Mouse (Mus musculus) G1E (cell line): ENCODE data around the gene Ces4a. TPM values are rescaled to one million over a fixed set of nuclear protein-coding genes. Genes with fewer than 3 reads are reported as not detected.
"Not testable (repeated sequence)": the region's sequence is repeated elsewhere in the genome, so short reads cannot be mapped to it uniquely, and the experiment has no call there.

Source experiments
- ATAC-seq: 2 replicates; pipeline ENCODE4 v1.8.0; 2016; ENCODE audit warnings: mild to moderate bottlenecking; ENCODE audit not compliant: insufficient number of reproducible peaks, poor library complexity, low FRiP score, severe bottlenecking; ENCODE audit errors: extremely low read depth
- DNase-seq: peaks from one replicate; pipeline ENCODE4 v3.0.0; 2012; ENCODE audit warnings: low spot score
- H3K27me3 ChIP-seq: 2 replicates; pipeline ENCODE4 v1.6.1; 2012; ENCODE audit warnings: mild to moderate bottlenecking, low read length, inconsistent platforms; ENCODE audit not compliant: insufficient read depth
- H3K36me3 ChIP-seq: replicated peaks from 2 replicates; pipeline ENCODE3; 2012; ENCODE audit warnings: mild to moderate bottlenecking, inconsistent platforms
- H3K4me1 ChIP-seq: 2 replicates; pipeline ENCODE4 v1.6.1; 2012; ENCODE audit warnings: low read depth, low read length, inconsistent platforms, mixed read lengths; ENCODE audit not compliant: insufficient read depth
- H3K4me3 ChIP-seq: 2 replicates; pipeline ENCODE4 v1.5.1; 2012; ENCODE audit warnings: low read depth, mild to moderate bottlenecking, inconsistent platforms, low read length, moderate library complexity, mixed read lengths
- H3K9me3 ChIP-seq: replicated peaks from 2 replicates; pipeline ENCODE4 v1.6.1; 2012; ENCODE audit warnings: inconsistent platforms
- CTCF ChIP-seq: IDR thresholded peaks from 2 replicates; pipeline ENCODE4 v1.5.1; 2012; ENCODE audit warnings: low read depth, low read length, inconsistent platforms, mixed read lengths
- GATA1 ChIP-seq: IDR thresholded peaks from 2 replicates; pipeline ENCODE4 v1.6.1; 2012; ENCODE audit warnings: borderline replicate concordance, low read length, inconsistent platforms, mixed read lengths
- GATA2 ChIP-seq: IDR thresholded peaks from 2 replicates; pipeline ENCODE4 v1.6.1; 2012; ENCODE audit warnings: low read depth, low read length, inconsistent platforms, borderline replicate concordance
- POLR2AphosphoS5 ChIP-seq: IDR thresholded peaks from 2 replicates; pipeline ENCODE4 v1.6.1; 2012; ENCODE audit warnings: low read depth, low read length, inconsistent platforms; ENCODE audit not compliant: insufficient replicate concordance
- TAL1 ChIP-seq: conservative IDR thresholded peaks from 2 replicates; pipeline ENCODE4 v1.6.1; 2012; ENCODE audit warnings: low read depth, low read length, inconsistent platforms, mixed read lengths
- polyA plus RNA-seq: library from polyadenylated mRNA; stranded (reverse); fragments of >175 nt; gene quantifications from 2 replicates; pipeline ENCODE4 v1.2.3, GENCODE M21; 2012
- total RNA-seq, 2 experiments: library from RNA; stranded (forward) in 1 of 2; stranded (reverse) in 1 of 2; fragments of 200-1000 nt in 1 of 2; fragments of >200 nt in 1 of 2; fragmentation: Nextera tagmentation in 1 of 2; gene quantifications; 2 replicates each; pipeline ENCODE4 v1.2.3; 2014 to 2017

Ces4a gene
- total and polyA plus RNA-seq, 3 experiments: not detected

DNA sequence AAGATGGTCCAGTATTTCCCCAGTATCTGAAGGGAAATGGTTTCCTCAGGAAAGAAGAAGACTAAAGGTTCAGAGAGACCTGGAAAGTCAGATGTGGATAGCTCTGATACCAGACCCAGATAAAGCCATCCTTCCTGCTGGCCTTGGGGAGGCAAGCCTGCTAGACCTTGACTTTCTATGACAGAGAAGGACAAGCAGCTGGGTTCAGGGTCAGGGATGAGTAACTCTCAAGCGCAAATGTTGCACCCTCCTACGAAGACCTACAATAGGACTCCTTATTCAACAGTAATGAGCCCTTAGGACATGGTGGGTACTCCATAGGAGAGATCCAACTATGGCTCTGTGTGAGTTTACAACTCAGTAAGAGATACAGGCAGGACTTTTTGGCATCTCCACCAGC, 33.6 kb downstream of the Ces4a start:
- DNase-seq (no peak), ATAC-seq (no peak)
- Histone ChIP-seq H3K36me3 (no peaks in the 10 kb centered on the region), H3K4me1 (peaks cover 16% of the 10 kb centered on the region), H3K9me3 (no peaks in the 10 kb centered on the region), H3K4me3 (no peak overlapping the region), H3K27me3 (peaks cover 31% of the 10 kb centered on the region)
- no peak for TF ChIP-seq CTCF
- no peak for TF ChIP-seq TAL1
- no peak for TF ChIP-seq GATA2
- TF ChIP-seq GATA1: no peak

- Histone ChIP-seq H3K36me3 (no peaks in the 10 kb centered on the region), H3K4me3 (no peak overlapping the region), H3K27me3 (peaks cover 28% of the 10 kb centered on the region), H3K4me1 (peaks cover 19% of the 10 kb centered on the region), H3K9me3 (no peaks in the 10 kb centered on the region)
- DNase-seq (no peak), ATAC-seq (no peak)
- TF ChIP-seq POLR2AphosphoS5: no peak
Observed at GRCm38 (mm10) chr8:105167116-105167515, 35.5 kb downstream of the Ces4a start.

DNA sequence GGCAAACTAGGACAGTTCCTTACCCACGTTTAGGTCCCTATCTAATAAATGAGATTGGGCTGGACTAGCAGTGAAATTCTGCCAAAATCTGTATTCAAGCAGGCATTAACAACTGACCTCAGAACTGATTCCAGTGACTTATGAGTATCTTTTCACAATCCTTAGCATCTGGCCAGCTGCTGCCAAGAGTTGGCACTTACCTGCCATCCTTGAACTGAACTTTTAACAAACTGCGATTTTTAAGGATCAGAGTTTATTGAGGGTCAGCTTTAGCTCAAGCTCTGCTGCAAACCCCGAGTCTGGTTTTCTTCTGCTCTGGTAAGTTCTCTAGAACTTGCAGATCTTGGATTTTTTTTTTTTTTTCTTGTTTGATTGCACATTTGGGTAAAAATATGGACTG, 38.0 kb downstream of the Ces4a start:
- DNase-seq: no peak
- H3K4me1 ChIP-seq: peaks cover 20% of the 10 kb centered on the region
- H3K4me3 ChIP-seq: no peak overlapping the region
- no peaks in the 10 kb centered on the region for H3K9me3 ChIP-seq
- no peak for ATAC-seq
- peaks cover 15% of the 10 kb centered on the region for H3K27me3 ChIP-seq
- peaks cover 14% of the 10 kb centered on the region for H3K36me3 ChIP-seq
- TF ChIP-seq GATA2 (no peak), CTCF (no peak), GATA1 (no peak), TAL1 (no peak), POLR2AphosphoS5 (no peak)

DNA sequence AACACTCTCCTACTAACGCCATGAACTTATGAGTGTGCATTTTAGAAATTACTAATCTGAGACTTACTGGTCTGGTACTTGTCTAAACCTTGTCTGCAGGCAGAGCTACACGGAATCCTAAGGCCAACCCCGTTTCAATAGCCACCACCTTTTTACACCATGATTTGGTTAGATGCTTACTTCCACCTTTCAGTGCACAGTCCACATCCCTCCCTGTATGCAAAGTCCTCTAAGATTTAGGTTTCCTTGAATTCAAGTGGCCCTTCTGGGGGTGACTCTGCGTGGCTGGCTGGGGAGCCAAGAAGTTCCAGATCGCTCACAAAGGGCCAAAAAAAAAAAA, 38.4 kb downstream of the Ces4a start:
- peaks cover 20% of the 10 kb centered on the region for H3K4me1 ChIP-seq
- H3K27me3 ChIP-seq: peaks cover 11% of the 10 kb centered on the region
- H3K9me3 ChIP-seq: no peaks in the 10 kb centered on the region
- H3K4me3 ChIP-seq: peak overlapping the region; percentile 88
- peaks cover 18% of the 10 kb centered on the region for H3K36me3 ChIP-seq
- 0 out of 2 replicates have a peak, but pooled peaks have one; percentile 2 for ATAC-seq
- no peak for TF ChIP-seq CTCF
- TF ChIP-seq GATA2: no peak
- TF ChIP-seq TAL1: no peak
- no peak for TF ChIP-seq POLR2AphosphoS5
- TF ChIP-seq GATA1: no peak
- DNase-seq: no peak

GRCm38 (mm10) chr8:105170381-105171115, 38.9 kb downstream of the Ces4a start, which contains the start of gene Cbfb:
Gene Cbfb (plus strand): TSS chr8:105170674.
- peaks cover 6% of the 10 kb centered on the region; the same call in 1 of the 2 replicates for H3K27me3 ChIP-seq
- DNase-seq: peak; percentile 90
- peaks cover 20% of the 10 kb centered on the region for H3K4me1 ChIP-seq
- H3K9me3 ChIP-seq: no peaks in the 10 kb centered on the region
- ATAC-seq: peak; percentile 81
- TF ChIP-seq GATA2 (no peak), POLR2AphosphoS5 (no peak), CTCF (no peak), TAL1 (no peak), GATA1 (no peak)
- peaks cover 20% of the 10 kb centered on the region for H3K36me3 ChIP-seq
- peak within 1 kb of the TSS; percentile 88 for H3K4me3 ChIP-seq

DNA sequence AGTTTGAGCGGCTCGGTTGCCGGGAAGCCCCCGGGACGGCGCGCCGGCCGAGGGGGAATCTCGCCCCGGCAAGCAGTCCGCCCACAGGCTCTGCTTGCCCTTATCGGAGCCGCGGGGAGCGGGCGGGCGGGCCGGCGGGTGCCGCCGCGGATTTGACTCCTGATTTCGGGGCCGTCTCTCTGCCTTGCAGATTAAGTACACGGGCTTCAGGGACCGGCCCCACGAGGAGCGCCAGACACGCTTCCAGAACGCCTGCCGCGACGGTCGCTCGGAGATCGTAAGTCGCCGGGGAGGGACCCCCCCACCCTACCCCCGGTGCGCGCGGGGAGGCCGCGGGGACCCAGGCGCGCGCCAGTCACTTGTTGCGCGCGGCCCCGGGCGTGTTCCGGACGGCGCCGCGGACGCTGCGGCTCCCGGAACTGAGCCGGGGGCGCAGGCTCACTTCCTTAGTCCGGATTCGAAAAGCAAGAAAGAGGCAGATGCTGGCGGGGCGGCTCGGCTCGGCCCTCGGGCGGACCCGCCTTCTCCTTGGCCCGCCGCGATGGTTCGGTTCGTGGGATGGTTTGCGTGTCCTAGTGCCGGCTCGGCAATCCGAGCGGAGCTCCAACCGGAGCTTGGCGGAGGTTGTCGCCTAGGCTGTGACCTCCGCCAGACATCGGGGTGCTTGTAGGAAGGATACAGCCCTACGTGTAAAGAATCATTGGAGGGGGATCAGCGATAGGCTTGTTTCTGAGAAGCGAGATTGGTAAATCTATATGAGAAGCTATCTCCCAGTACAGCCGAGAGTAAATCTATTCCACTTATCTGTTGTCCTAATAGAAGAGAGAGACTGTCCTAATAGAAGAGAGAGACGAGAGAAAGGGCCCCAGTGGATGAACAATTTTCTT, 39.8 kb downstream of the Ces4a start:
- peak; percentile 60 for DNase-seq
- ATAC-seq: no peak
- no peak for TF ChIP-seq POLR2AphosphoS5
- no peak for TF ChIP-seq GATA1
- TF ChIP-seq TAL1: no peak
- TF ChIP-seq GATA2: no peak
- TF ChIP-seq CTCF: no peak
- no peaks in the 10 kb centered on the region for H3K27me3 ChIP-seq
- peaks cover 20% of the 10 kb centered on the region for H3K4me1 ChIP-seq
- H3K9me3 ChIP-seq: no peaks in the 10 kb centered on the region
- H3K36me3 ChIP-seq: peaks cover 27% of the 10 kb centered on the region
- H3K4me3 ChIP-seq: peak overlapping the region; percentile 88

DNA sequence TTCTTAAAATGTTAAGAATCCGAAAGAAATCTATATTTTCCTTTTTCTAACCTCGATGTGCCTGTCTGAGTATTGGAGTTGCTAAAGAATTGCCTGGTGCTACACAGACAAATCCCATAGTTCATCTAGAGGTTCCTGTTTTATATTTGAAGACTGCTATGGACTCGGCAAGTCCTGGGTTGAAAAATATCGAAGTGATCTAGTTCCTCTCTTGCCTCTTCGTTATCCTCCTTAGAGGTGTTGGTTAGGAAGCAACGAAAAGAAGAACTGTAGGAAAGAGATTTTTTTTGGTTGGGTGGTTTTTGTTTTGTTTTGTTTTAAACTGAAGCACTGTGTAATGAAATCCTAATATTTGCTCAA, 40.4 kb downstream of the Ces4a start:
- no peak for TF ChIP-seq CTCF
- no peak for TF ChIP-seq GATA2
- TF ChIP-seq POLR2AphosphoS5: no peak
- TF ChIP-seq TAL1: no peak
- TF ChIP-seq GATA1: no peak
- ATAC-seq: no peak
- no peaks in the 10 kb centered on the region for H3K9me3 ChIP-seq
- peaks cover 20% of the 10 kb centered on the region for H3K4me1 ChIP-seq
- H3K4me3 ChIP-seq: peak overlapping the region; percentile 88; the same call in 1 of the 2 replicates
- no peaks in the 10 kb centered on the region for H3K27me3 ChIP-seq
- peak; percentile 20 for DNase-seq
- peaks cover 33% of the 10 kb centered on the region for H3K36me3 ChIP-seq

DNA sequence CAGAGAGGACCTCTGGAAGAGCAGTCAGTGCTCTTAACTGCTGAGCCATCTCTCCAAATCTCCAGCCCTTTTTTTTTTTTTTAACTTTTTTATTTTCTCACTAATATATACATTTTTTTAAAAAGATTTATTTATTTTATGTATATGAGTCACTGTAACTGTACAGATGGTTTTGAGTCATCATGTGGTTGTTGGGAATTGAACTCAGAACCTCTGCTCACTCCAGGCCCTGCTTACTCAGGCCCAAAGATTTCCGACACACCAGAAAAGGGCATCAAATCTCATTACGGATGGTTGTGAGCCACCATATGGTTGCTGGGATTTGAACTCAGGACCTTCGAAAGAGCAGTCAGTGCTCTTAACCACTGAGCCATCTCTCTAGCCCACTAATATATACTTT, 43.7 kb downstream of the Ces4a start:
- H3K36me3 ChIP-seq: peaks cover 50% of the 10 kb centered on the region
- ATAC-seq: not testable (repeated sequence)

More for the DNA sequence above, 43.7 kb downstream of the Ces4a start:
- not testable (repeated sequence) for H3K27me3 ChIP-seq, H3K9me3 ChIP-seq, H3K4me3 ChIP-seq, DNase-seq
- H3K4me1 ChIP-seq: peaks cover 12% of the 10 kb centered on the region
